Mouse (Mus musculus) adrenal gland, postnatal 10 days (tissue): ENCODE results near the gene Atp9a. TPM values are rescaled to one million over a fixed set of nuclear protein-coding genes. Genes with fewer than 3 reads are reported as not detected.

ENCODE experiments used
- DNase-seq: peaks from one replicate; pipeline ENCODE4 v3.0.0; 2021; ENCODE audit warnings: mixed read lengths
- total RNA-seq, 2 experiments: library from RNA; stranded (reverse); gene quantifications; 2 replicates each; pipeline ENCODE4 v1.2.3; 2021

The Atp9a gene
- total RNA-seq, 2 experiments from 2014 or later: 72.1 to 76.7 TPM

GRCm38 (mm10) chr2:168740496-168740895, 1.7 kb downstream of the Atp9a start:
- no peak for DNase-seq

- no peak for DNase-seq
Measured at GRCm38 (mm10) chr2:168738854-168739253, 3.4 kb downstream of the Atp9a start.

GRCm38 (mm10) chr2:168737878-168738277, 4.3 kb downstream of the Atp9a start:
- peak; percentile 73 for DNase-seq

GRCm38 (mm10) chr2:168734023-168734422, 8.2 kb downstream of the Atp9a start:
- peak; percentile 66 for DNase-seq

- no peak for DNase-seq
Measured at GRCm38 (mm10) chr2:168731258-168731657, 11.0 kb downstream of the Atp9a start.

GRCm38 (mm10) chr2:168729736-168730135, 12.5 kb downstream of the Atp9a start:
- DNase-seq: no peak

- DNase-seq: peak; percentile 38
Measured at GRCm38 (mm10) chr2:168728045-168728444, 14.2 kb downstream of the Atp9a start.

- DNase-seq: peak; percentile 86
Measured at GRCm38 (mm10) chr2:168726007-168726406, 16.2 kb downstream of the Atp9a start.

GRCm38 (mm10) chr2:168721313-168721712, 20.9 kb downstream of the Atp9a start:
- DNase-seq: no peak

GRCm38 (mm10) chr2:168719742-168720141, 22.5 kb downstream of the Atp9a start:
- no peak for DNase-seq

GRCm38 (mm10) chr2:168718735-168719134, 23.5 kb downstream of the Atp9a start:
- DNase-seq: no peak

GRCm38 (mm10) chr2:168718267-168718666, 23.9 kb downstream of the Atp9a start:
- DNase-seq: no peak

GRCm38 (mm10) chr2:168712199-168713176, 29.7 kb downstream of the Atp9a start:
- peak; percentile 56 for DNase-seq

GRCm38 (mm10) chr2:168710979-168711378, 31.2 kb downstream of the Atp9a start:
- DNase-seq: no peak

GRCm38 (mm10) chr2:168707766-168708165, 34.4 kb downstream of the Atp9a start:
- no peak for DNase-seq

- no peak for DNase-seq
Measured at GRCm38 (mm10) chr2:168702266-168702665, 39.9 kb downstream of the Atp9a start.

GRCm38 (mm10) chr2:168695027-168695403, 47.2 kb downstream of the Atp9a start:
- no peak for DNase-seq

GRCm38 (mm10) chr2:168694379-168695026, 47.7 kb downstream of the Atp9a start:
- no peak for DNase-seq

GRCm38 (mm10) chr2:168691774-168692173, 50.4 kb downstream of the Atp9a start:
- DNase-seq: peak; percentile 81

- DNase-seq: peak; percentile 44
Measured at GRCm38 (mm10) chr2:168687326-168687725, 54.9 kb downstream of the Atp9a start.

GRCm38 (mm10) chr2:168685909-168686308, 56.3 kb downstream of the Atp9a start:
- no peak for DNase-seq

- no peak for DNase-seq
Measured at GRCm38 (mm10) chr2:168684695-168685094, 57.5 kb downstream of the Atp9a start.

- DNase-seq: no peak
Measured at GRCm38 (mm10) chr2:168683520-168684150, 58.6 kb downstream of the Atp9a start.
